Comparison of ENCODE assay signal across 7 mouse cellular contexts in genomic region chr10:110855645-110856383, GRCm38 (mm10).
DNase-seq lines count a peak whose midpoint lies in the region; ATAC-seq and TF ChIP-seq lines count a peak whose summit lies in the region.
"Not testable (repeated sequence)": the region's sequence is repeated elsewhere in the genome, so short reads cannot be mapped to it uniquely, and the experiment has no call there.

No protein-coding gene starts in this region.

- not testable (repeated sequence) for H3K9ac ChIP-seq in intestine, embryonic 16.5 days (ENCODE audit: low read depth, low read length); kidney, embryonic 16.5 days (replicated peaks; ENCODE audit: low read length); lung, embryonic 14.5 days

- not testable (repeated sequence) for H3K27me3 ChIP-seq in intestine, embryonic 16.5 days (replicated peaks; ENCODE audit: control insufficient read depth, insufficient read depth, low read length); kidney, adult 2 months (replicated peaks; ENCODE audit: control insufficient read depth, insufficient read depth, low read length); kidney, embryonic 16.5 days (ENCODE audit: insufficient read depth, low read length); lung, embryonic 14.5 days (ENCODE audit: insufficient read depth, low read length)

- 0 out of 2 replicates have a peak, but pooled peaks have one; percentile 42 for ATAC-seq in intestine, embryonic 16.5 days
- ATAC-seq in kidney, embryonic 16.5 days (ENCODE audit: low FRiP score, low TSS enrichment) = peak; percentile 63
- ATAC-seq in lung, embryonic 14.5 days (ENCODE audit: insufficient read depth) = not testable (repeated sequence)

- H3K4me3 ChIP-seq in intestine, embryonic 16.5 days (ENCODE audit: low read length); kidney, adult 2 months (ENCODE audit: insufficient read depth, low read depth, low read length); kidney, embryonic 16.5 days (ENCODE audit: low read length); lung, embryonic 14.5 days (ENCODE audit: low read depth, low read length): not testable (repeated sequence)

- peak; percentile 95 for DNase-seq in ES-CJ7 (ENCODE audit: low read depth, low spot score)
- DNase-seq in ZHBTc4 (ENCODE audit: low read depth, low spot score) = peak; percentile 94
- DNase-seq in kidney, adult 2 months = peak; percentile 75
- DNase-seq in kidney, postnatal 25 days = peak; percentile 63 to 77
- not testable (repeated sequence) for DNase-seq in lung, embryonic 14.5 days

- not testable (repeated sequence) for H3K9me3 ChIP-seq in intestine, embryonic 16.5 days (ENCODE audit: control insufficient read depth, low read length); kidney, embryonic 16.5 days (ENCODE audit: low read length); lung, embryonic 14.5 days (ENCODE audit: low read depth, low read length)

- 24% methylated on average over 4 of the region's 4 CpGs for WGBS in intestine, embryonic 16.5 days
- 6% methylated on average over 4 of the region's 4 CpGs for WGBS in kidney, adult 2 months
- 25% methylated on average over 4 of the region's 4 CpGs for WGBS in kidney, embryonic 16.5 days
- 37% methylated on average over 4 of the region's 4 CpGs for WGBS in lung, embryonic 14.5 days

- H3K4me2 ChIP-seq in intestine, embryonic 16.5 days (ENCODE audit: low read depth, low read length); kidney, embryonic 16.5 days (replicated peaks; ENCODE audit: low read depth, low read length); lung, embryonic 14.5 days: not testable (repeated sequence)

- not testable (repeated sequence) for TF ChIP-seq CTCF in kidney, adult 2 months (conservative IDR thresholded peaks at IDR 0.05; ENCODE audit: insufficient read depth, insufficient read length, low read depth, low read length)
- 0 out of 2 replicates have a peak, but pooled peaks have one; percentile 4 for TF ChIP-seq CTCF in lung, embryonic 14.5 days (IDR thresholded peaks at IDR 0.05; ENCODE audit: low read depth)

- H3K36me3 ChIP-seq in intestine, embryonic 16.5 days (ENCODE audit: control insufficient read depth, insufficient read depth, low read length); kidney, adult 2 months (ENCODE audit: control insufficient read depth, insufficient read depth, low read length); kidney, embryonic 16.5 days (ENCODE audit: insufficient read depth, low read length); lung, embryonic 14.5 days (ENCODE audit: insufficient read depth): not testable (repeated sequence)

- not testable (repeated sequence) for H3K27ac ChIP-seq in intestine, embryonic 16.5 days (ENCODE audit: low read length); kidney, embryonic 16.5 days (ENCODE audit: low read length); lung, embryonic 14.5 days (ENCODE audit: low read depth)
- H3K27ac ChIP-seq in kidney, adult 2 months (ENCODE audit: insufficient read depth, low read depth, low read length) = peak overlapping the region; percentile 78; the same call in 1 of the 2 replicates

- H3K4me1 ChIP-seq in intestine, embryonic 16.5 days (ENCODE audit: control insufficient read depth, insufficient read depth, low read length); kidney, embryonic 16.5 days (ENCODE audit: insufficient read depth, low read length); lung, embryonic 14.5 days (ENCODE audit: insufficient read depth): not testable (repeated sequence)
- peaks cover 11% of the 10 kb centered on the region for H3K4me1 ChIP-seq in kidney, adult 2 months (ENCODE audit: control insufficient read depth, insufficient read depth, low read length)

- not testable (repeated sequence) for TF ChIP-seq POLR2A in kidney, adult 2 months (IDR thresholded peaks at IDR 0.05; ENCODE audit: low read depth, low read length)
